Mouse (Mus musculus) midbrain, embryonic 11.5 days (tissue): ENCODE measurements around the gene Fahd2a. TPM values are rescaled to one million over a fixed set of nuclear protein-coding genes. Genes with fewer than 3 reads are reported as not detected.

Experiments
- ATAC-seq: fragments of 200-750 bp; cut with Nextera tagmentation; 2 replicates; pipeline ENCODE4 v1.8.0; 2017; ENCODE audit warnings: moderate TSS enrichment, moderate library complexity; ENCODE audit not compliant: low FRiP score
- DNase-seq: peaks from one replicate; pipeline ENCODE4 v3.0.0; 2015; ENCODE audit warnings: low spot score; ENCODE audit errors: missing footprints
- H3K27ac ChIP-seq: fragments of 300-500 bp; sonication (generic); 2 replicates; pipeline ENCODE4 v1.5.1; 2014; ENCODE audit warnings: low read depth, low read length
- H3K27me3 ChIP-seq: fragments of 300-500 bp; sonication (generic); 2 replicates; pipeline ENCODE4 v1.6.1; 2014; ENCODE audit warnings: mild to moderate bottlenecking, low read length, moderate library complexity, mixed read lengths; ENCODE audit not compliant: control insufficient read depth, insufficient read depth
- H3K36me3 ChIP-seq: fragments of 300-500 bp; sonication (generic); 2 replicates; pipeline ENCODE4 v1.6.1; 2014; ENCODE audit warnings: mild to moderate bottlenecking, low read length, moderate library complexity, mixed read lengths; ENCODE audit not compliant: control insufficient read depth, insufficient read depth
- H3K4me1 ChIP-seq: fragments of 300-500 bp; sonication (generic); 2 replicates; pipeline ENCODE4 v1.6.1; 2014; ENCODE audit warnings: low read length; ENCODE audit not compliant: control insufficient read depth, insufficient read depth
- H3K4me2 ChIP-seq: fragments of 300-500 bp; sonication (generic); 2 replicates; pipeline ENCODE4 v1.6.1; 2014; ENCODE audit warnings: mild to moderate bottlenecking, moderate library complexity
- H3K4me3 ChIP-seq: fragments of 300-500 bp; sonication (generic); 2 replicates; pipeline ENCODE4 v1.5.1; 2014; ENCODE audit warnings: low read depth, low read length
- H3K9ac ChIP-seq: fragments of 300-500 bp; sonication (generic); 2 replicates; pipeline ENCODE4 v1.6.1; 2014; ENCODE audit warnings: low read length
- H3K9me3 ChIP-seq: fragments of 300-500 bp; sonication (generic); 2 replicates; pipeline ENCODE4 v1.6.1; 2016; ENCODE audit warnings: low read length; ENCODE audit not compliant: control insufficient read depth
- WGBS: fragments of 180-500 bp; shearing (Covaris S2); extraction: QIAGEN DNeasy Blood & Tissue Kit; methylation state at CpG from one replicate; pipeline ENCODE4 v1.1.7; 2014; 5-methylcytosine and 5-hydroxymethylcytosine counted together
- polyA plus RNA-seq: library from polyadenylated mRNA; unstranded; fragments of >200 nt; fragmentation: Nextera tagmentation; extraction: Ambion mirVana; gene quantifications from 2 replicates; pipeline ENCODE4 v1.2.1, GENCODE M21; 2014

Fahd2a gene
- polyA plus RNA-seq, 1 experiment from 2014 or later: 26.6 TPM

- H3K27me3 ChIP-seq: no peaks in the 10 kb centered on the region
- H3K36me3 ChIP-seq: no peaks in the 10 kb centered on the region
- H3K4me1 ChIP-seq: peaks cover 6% of the 10 kb centered on the region; the same call in 1 of the 2 replicates
- ATAC-seq (no peak), DNase-seq (no peak)
- no peak overlapping the region for H3K4me3 ChIP-seq
- H3K4me2 ChIP-seq: no peak overlapping the region
- H3K9ac ChIP-seq: no peak overlapping the region
- WGBS: 48% methylated on average over 3 of the region's 3 CpGs
- no peaks in the 10 kb centered on the region for H3K9me3 ChIP-seq
- H3K27ac ChIP-seq: no peak overlapping the region
Measured at GRCm38 (mm10) chr2:127446847-127447246, 2.5 kb upstream of the Fahd2a start.

DNA sequence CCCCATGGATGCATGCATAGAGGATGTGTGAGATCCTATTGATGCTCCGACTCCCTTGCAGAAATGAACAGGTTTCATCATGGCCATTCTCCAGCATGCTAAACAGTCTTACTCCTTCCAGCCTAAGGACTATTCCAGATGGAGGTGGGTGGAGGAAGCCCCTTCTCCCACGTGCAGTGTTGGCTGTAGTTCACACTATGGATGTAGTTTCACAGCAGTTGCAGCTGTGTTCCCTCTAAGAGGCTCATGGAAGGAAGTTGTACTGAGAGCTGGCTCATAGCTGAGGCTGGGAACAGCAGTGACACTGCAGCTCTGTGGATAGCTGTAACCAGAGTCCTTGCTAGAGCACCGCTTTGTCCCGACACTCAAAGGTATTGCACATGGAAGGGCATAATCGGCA lies 6.7 kb downstream of the Fahd2a start:
- no peak overlapping the region for H3K4me2 ChIP-seq
- WGBS: 91% methylated on average over 5 of the region's 5 CpGs
- H3K9ac ChIP-seq: no peak overlapping the region
- ATAC-seq (no peak), DNase-seq (no peak)
- H3K27me3 ChIP-seq: no peaks in the 10 kb centered on the region
- H3K4me3 ChIP-seq: no peak overlapping the region
- H3K4me1 ChIP-seq: no peaks in the 10 kb centered on the region
- H3K27ac ChIP-seq: no peak overlapping the region
- no peaks in the 10 kb centered on the region for H3K9me3 ChIP-seq
- no peaks in the 10 kb centered on the region for H3K36me3 ChIP-seq

GRCm38 (mm10) chr2:127435554-127435953 lies 8.8 kb downstream of the Fahd2a start:
- 92% methylated on average over 2 of the region's 2 CpGs for WGBS
- H3K4me3 ChIP-seq: no peak overlapping the region
- H3K27me3 ChIP-seq: no peaks in the 10 kb centered on the region
- H3K4me1 ChIP-seq: no peaks in the 10 kb centered on the region
- ATAC-seq (no peak), DNase-seq (no peak)
- H3K27ac ChIP-seq: no peak overlapping the region
- no peaks in the 10 kb centered on the region for H3K9me3 ChIP-seq
- no peaks in the 10 kb centered on the region for H3K36me3 ChIP-seq
- H3K4me2 ChIP-seq: no peak overlapping the region
- no peak overlapping the region for H3K9ac ChIP-seq

DNA sequence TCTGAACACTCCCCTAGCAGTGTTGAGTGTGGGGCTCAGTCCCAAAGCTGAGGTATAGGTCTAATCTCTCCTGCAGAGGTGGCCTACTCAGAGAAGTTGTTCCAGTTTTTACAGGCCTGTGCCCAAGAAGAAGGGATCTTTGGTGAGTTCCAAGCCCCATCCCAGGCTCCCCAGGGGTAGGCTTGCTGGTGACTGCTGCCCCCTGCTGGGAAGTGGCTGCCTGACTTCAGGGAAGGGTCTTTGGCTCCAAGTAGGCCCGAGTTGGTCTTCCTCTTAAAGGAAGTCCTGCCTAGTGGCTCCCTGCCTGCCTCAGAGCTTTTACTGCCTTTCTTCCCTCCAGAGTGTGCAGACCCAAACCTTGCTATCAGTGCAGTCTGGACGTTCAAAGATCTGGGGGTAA lies 9.2 kb downstream of the Fahd2a start:
- no peak overlapping the region for H3K9ac ChIP-seq
- H3K4me1 ChIP-seq: no peaks in the 10 kb centered on the region
- H3K4me2 ChIP-seq: no peak overlapping the region
- WGBS: 44% methylated on average over 2 of the region's 2 CpGs
- no peak for ATAC-seq
- no peak for DNase-seq
- no peak overlapping the region for H3K27ac ChIP-seq
- H3K27me3 ChIP-seq: no peaks in the 10 kb centered on the region
- H3K36me3 ChIP-seq: no peaks in the 10 kb centered on the region
- no peak overlapping the region for H3K4me3 ChIP-seq
- no peaks in the 10 kb centered on the region for H3K9me3 ChIP-seq

DNA sequence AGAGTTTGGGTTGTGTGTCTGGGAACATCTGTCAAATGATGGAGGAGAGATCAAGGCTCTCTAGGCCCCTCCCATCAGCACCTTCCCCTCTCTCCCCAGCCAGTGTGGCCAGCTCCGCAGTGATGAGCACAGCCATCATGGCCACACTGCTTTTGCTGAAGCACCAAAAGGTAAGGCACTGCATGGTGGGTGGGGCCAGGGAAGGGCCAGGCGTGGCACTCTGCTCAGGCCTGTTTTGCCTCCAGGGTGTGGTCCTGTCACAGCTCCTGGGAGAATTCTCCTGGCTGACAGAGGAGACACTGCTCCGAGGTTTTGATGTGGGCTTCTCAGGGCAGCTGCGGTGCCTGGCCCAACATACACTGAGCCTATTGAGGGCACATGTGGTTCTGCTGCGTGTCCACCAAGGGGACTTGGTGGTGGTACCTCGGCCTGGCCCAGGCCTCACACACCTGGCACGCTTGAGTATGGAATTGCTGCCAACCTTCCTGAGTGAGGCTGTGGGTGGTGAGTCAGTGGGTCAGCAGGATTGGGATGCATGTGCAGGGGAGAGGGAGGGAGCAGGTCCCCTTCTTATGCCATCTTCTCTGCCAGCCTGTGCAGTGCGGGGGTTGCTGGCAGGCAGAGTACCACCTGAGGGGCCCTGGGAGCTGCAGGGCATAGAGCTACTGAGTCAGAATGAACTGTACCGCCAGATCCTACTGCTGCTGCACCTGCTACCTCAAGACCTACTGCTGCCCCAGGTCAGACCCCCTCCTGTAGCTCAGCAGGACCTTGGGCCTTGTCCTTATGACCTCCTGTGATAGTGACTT lies 10.7 kb downstream of the Fahd2a start:
- no peak overlapping the region for H3K27ac ChIP-seq
- no peaks in the 10 kb centered on the region for H3K9me3 ChIP-seq
- no peak for DNase-seq
- H3K36me3 ChIP-seq: no peaks in the 10 kb centered on the region
- H3K4me1 ChIP-seq: no peaks in the 10 kb centered on the region
- H3K9ac ChIP-seq: no peak overlapping the region
- WGBS: 83% methylated on average over 9 of the region's 9 CpGs
- H3K27me3 ChIP-seq: no peaks in the 10 kb centered on the region
- H3K4me3 ChIP-seq: no peak overlapping the region
- H3K4me2 ChIP-seq: no peak overlapping the region
- no peak for ATAC-seq

DNA sequence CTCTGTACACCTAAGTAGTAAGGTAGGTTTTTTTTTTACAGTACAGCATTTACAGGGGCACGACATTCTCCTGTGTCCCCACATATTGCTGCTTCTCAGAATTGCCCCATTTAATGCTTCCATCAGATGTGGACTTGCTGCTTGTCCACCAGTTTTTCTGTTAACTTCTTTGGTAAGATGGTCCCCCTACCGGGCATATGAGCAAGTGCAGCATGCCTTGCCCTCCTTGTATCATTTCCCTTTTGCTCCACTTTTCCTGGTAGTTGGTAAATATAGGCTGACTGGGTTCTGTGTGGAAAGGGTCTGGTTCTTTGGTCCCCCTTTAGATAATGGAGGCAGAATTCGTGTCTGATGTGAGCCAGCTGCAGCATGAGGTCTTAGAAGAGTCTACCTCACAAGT lies 14.1 kb downstream of the Fahd2a start:
- Histone ChIP-seq H3K9me3 (no peaks in the 10 kb centered on the region), H3K36me3 (no peaks in the 10 kb centered on the region), H3K27ac (no peak overlapping the region), H3K27me3 (no peaks in the 10 kb centered on the region), H3K4me2 (no peak overlapping the region), H3K4me1 (no peaks in the 10 kb centered on the region), H3K4me3 (no peak overlapping the region), H3K9ac (no peak overlapping the region)
- DNase-seq (no peak), ATAC-seq (no peak)
- WGBS: 28% methylated on average over 3 of the region's 3 CpGs

GRCm38 (mm10) chr2:127424977-127425376 lies 19.4 kb downstream of the Fahd2a start, which contains the start of gene Gpat2:
Gpat2 (plus strand) TSS chr2:127425199.
- no peaks in the 10 kb centered on the region for H3K36me3 ChIP-seq
- H3K4me1 ChIP-seq: no peaks in the 10 kb centered on the region
- H3K4me2 ChIP-seq: no peak within 1 kb of the TSS
- H3K27ac ChIP-seq: no peak within 1 kb of the TSS
- no peak within 1 kb of the TSS for H3K9ac ChIP-seq
- no peaks in the 10 kb centered on the region for H3K27me3 ChIP-seq
- WGBS: 82% methylated on average over 17 of the region's 17 CpGs
- DNase-seq (no peak), ATAC-seq (no peak)
- H3K9me3 ChIP-seq: peaks cover 3% of the 10 kb centered on the region; the same call in 1 of the 2 replicates
- no peak within 1 kb of the TSS for H3K4me3 ChIP-seq

DNA sequence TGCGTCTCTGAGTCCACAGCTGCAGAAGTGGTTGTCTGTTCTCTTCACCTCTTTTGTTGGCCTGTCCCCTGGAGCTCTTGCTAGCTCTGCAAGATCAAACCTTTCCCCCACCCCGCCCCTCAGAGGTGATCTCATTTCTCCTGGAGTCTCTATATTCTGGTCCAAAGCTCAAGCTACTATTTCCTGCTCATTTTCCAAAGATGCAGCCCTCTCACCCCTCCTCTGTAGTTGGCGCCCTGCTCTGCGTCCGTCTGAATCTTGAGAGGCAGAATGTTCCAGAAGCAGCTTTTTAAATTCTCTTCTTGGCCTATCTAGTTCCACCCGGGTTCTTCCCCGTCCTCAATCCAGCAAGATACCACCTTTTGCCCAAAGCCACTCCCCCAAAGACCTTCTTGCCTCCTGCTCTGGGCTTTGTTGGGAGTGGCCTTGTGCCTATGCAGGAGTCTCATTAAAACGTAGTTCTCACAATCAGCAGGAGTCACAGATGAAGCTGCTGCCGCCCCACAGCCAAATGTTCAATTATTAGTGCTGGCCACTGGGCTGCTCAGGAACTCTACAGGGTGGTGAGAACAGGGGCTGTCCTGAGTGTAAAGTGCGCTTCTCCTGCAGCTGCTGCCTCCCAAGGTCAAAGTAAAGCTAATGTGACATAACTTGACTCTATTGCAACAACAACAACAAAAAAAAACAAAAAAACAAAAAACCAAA lies 25.9 kb downstream of the Fahd2a start:
- DNase-seq (no peak), ATAC-seq (no peak)
- Histone ChIP-seq H3K9me3 (no peaks in the 10 kb centered on the region), H3K4me3 (no peak overlapping the region), H3K4me2 (no peak overlapping the region), H3K36me3 (no peaks in the 10 kb centered on the region), H3K27me3 (no peaks in the 10 kb centered on the region), H3K4me1 (no peaks in the 10 kb centered on the region), H3K9ac (no peak overlapping the region), H3K27ac (no peak overlapping the region)
- 74% methylated on average over 10 of the region's 10 CpGs for WGBS

DNA sequence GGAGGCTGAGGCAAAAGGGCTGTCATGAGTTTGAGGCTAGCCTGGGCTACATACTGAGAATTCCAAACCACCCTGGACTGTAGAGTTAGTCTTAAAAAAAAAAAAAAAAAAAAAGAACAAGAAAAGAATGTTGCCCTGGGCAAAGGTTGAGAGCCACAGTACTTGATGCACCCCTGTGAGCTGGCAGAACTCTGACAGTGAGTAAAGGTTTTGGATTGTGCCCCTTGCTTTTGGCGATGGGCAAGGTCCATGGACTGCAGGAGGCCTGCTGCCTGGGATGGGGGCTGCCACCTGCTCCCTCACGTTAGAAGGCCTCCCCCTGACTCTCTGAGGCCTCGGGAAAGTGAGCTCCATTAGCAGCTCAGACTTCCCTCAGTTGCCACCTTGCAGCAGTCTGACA lies 27.7 kb downstream of the Fahd2a start:
- Histone ChIP-seq H3K4me2 (no peak overlapping the region), H3K4me1 (no peaks in the 10 kb centered on the region), H3K27me3 (no peaks in the 10 kb centered on the region), H3K9me3 (no peaks in the 10 kb centered on the region), H3K9ac (no peak overlapping the region), H3K27ac (no peak overlapping the region), H3K4me3 (no peak overlapping the region), H3K36me3 (no peaks in the 10 kb centered on the region)
- DNase-seq: no peak
- no peak for ATAC-seq
- WGBS: 52% methylated on average over 3 of the region's 3 CpGs
